Mouse (Mus musculus) ES-E14 (cell line): ENCODE data around the gene Zfp523.

Source experiments
- CHD2 ChIP-seq: IDR thresholded peaks from 2 replicates; pipeline ENCODE4 v1.6.1; 2014; ENCODE audit warnings: mild to moderate bottlenecking, low read depth, low read length, inconsistent platforms
- ZNF384 ChIP-seq: IDR thresholded peaks from 2 replicates; pipeline ENCODE4 v1.6.1; 2012; ENCODE audit warnings: low read depth, low read length, inconsistent platforms

DNA sequence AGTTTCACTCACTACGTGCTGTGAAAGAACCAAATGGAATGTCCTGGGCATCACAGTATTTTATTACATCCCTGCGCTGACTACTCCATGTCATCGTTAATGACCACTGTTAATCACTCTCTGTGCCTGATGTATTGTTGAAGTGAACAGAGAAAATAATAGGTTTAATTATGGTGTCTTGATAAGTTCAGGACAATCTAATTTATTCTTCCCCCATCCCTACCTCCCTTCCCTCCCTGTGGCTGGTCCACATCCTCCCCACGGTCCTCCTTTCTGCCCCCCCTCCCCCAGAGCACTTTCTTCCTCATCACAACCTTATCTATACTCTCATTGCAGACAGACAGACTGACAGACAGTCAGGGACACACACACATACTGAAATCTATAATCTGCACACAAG, 77.9 kb downstream of the Zfp523 start:
- TF ChIP-seq ZNF384, result no peak
- no peak for TF ChIP-seq CHD2
